Mouse (Mus musculus) midbrain, embryonic 16.5 days (tissue): ENCODE results near the gene Gm43518. TPM values are rescaled to one million over a fixed set of nuclear protein-coding genes. Genes with fewer than 3 reads are reported as not detected.

Source experiments
- ATAC-seq: fragments of 200-750 bp; cut with Nextera tagmentation; 2 replicates; pipeline ENCODE4 v1.8.0; 2017; ENCODE audit warnings: moderate TSS enrichment
- H3K27ac ChIP-seq: fragments of 300-500 bp; sonication (generic); 2 replicates; pipeline ENCODE4 v1.5.1; 2014; ENCODE audit warnings: mild to moderate bottlenecking, low read length, mixed read lengths
- H3K27me3 ChIP-seq: fragments of 300-500 bp; sonication (generic); 2 replicates; pipeline ENCODE4 v1.6.1; 2014; ENCODE audit warnings: low read depth, low read length, mixed read lengths; ENCODE audit not compliant: control insufficient read depth, insufficient read depth
- H3K36me3 ChIP-seq: fragments of 300-500 bp; sonication (generic); 2 replicates; pipeline ENCODE4 v1.6.1; 2014; ENCODE audit warnings: mild to moderate bottlenecking, low read length, moderate library complexity, mixed read lengths; ENCODE audit not compliant: control insufficient read depth, insufficient read depth
- H3K4me1 ChIP-seq: fragments of 300-500 bp; sonication (generic); 2 replicates; pipeline ENCODE4 v1.6.1; 2014; ENCODE audit warnings: mild to moderate bottlenecking, low read length, mixed read lengths; ENCODE audit not compliant: control insufficient read depth, insufficient read depth
- H3K4me2 ChIP-seq: fragments of 300-500 bp; sonication (generic); 2 replicates; pipeline ENCODE4 v1.6.1; 2014; ENCODE audit warnings: mild to moderate bottlenecking, low read length, mixed read lengths
- H3K4me3 ChIP-seq: fragments of 300-500 bp; sonication (generic); 2 replicates; pipeline ENCODE4 v1.5.1; 2014; ENCODE audit warnings: low read depth, mild to moderate bottlenecking, low read length, moderate library complexity, mixed read lengths
- H3K9ac ChIP-seq: fragments of 300-500 bp; sonication (generic); 2 replicates; pipeline ENCODE4 v1.6.1; 2014; ENCODE audit warnings: low read depth, low read length, mixed read lengths
- H3K9me3 ChIP-seq: fragments of 300-500 bp; sonication (generic); replicated peaks from 2 replicates; pipeline ENCODE4 v1.6.1; 2014; ENCODE audit warnings: mild to moderate bottlenecking, low read length, mixed read lengths; ENCODE audit not compliant: control insufficient read depth, poor library complexity, severe bottlenecking
- WGBS: fragments of 180-500 bp; shearing (Covaris S2); extraction: QIAGEN DNeasy Blood & Tissue Kit; methylation state at CpG from one replicate; pipeline ENCODE4 v1.1.7; 2014; 5-methylcytosine and 5-hydroxymethylcytosine counted together
- polyA plus RNA-seq: library from polyadenylated mRNA; unstranded; fragments of >200 nt; fragmentation: Nextera tagmentation; extraction: Ambion mirVana; gene quantifications from 2 replicates; pipeline ENCODE4 v1.2.1, GENCODE M21; 2015

Gm43518 gene
- polyA plus RNA-seq, 1 experiment from 2014 or later: 3.6 TPM

DNA sequence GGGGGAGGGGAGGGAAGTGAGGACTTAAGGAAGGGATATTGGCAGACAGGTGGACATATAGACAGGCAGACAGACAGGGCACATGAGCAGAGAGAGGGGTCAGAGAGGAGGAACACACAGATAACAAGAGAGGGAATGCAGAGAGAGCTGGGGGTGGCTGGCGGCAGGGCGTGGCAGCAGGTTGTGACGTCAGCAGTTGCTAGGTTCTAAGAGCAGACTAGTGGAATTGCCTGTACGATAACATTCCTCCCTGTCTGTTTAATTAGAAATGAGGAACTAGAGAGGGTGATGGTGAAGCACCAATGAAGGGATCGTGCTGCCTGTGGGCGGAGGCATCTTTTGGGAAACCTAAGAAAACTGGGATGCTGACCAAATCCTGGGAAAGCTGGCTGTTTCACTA is 35.5 kb upstream of the Gm43518 start:
- no peak overlapping the region for H3K9ac ChIP-seq
- no peak overlapping the region for H3K27ac ChIP-seq
- H3K4me1 ChIP-seq: no peaks in the 10 kb centered on the region
- no peak for ATAC-seq
- H3K4me3 ChIP-seq: no peak overlapping the region
- no peaks in the 10 kb centered on the region for H3K36me3 ChIP-seq
- no peaks in the 10 kb centered on the region for H3K9me3 ChIP-seq
- H3K4me2 ChIP-seq: peak overlapping the region; percentile 17; the same call in 1 of the 2 replicates
- no peaks in the 10 kb centered on the region for H3K27me3 ChIP-seq
- 55% methylated on average over 6 of the region's 6 CpGs for WGBS

GRCm38 (mm10) chr5:123893520-123893919 is 33.7 kb upstream of the Gm43518 start:
- no peak for ATAC-seq
- Histone ChIP-seq H3K27ac (no peak overlapping the region), H3K9ac (no peak overlapping the region), H3K4me3 (no peak overlapping the region), H3K36me3 (no peaks in the 10 kb centered on the region), H3K27me3 (no peaks in the 10 kb centered on the region), H3K9me3 (no peaks in the 10 kb centered on the region), H3K4me2 (no peak overlapping the region), H3K4me1 (no peaks in the 10 kb centered on the region)
- 90% methylated on average over 5 of the region's 5 CpGs for WGBS

- WGBS: 84% methylated on average over 11 of the region's 11 CpGs
These were observed 30.8 kb upstream of the Gm43518 start for GRCm38 (mm10) chr5:123896395-123896794.

GRCm38 (mm10) chr5:123897352-123897751 is 29.9 kb upstream of the Gm43518 start:
- 87% methylated on average over 13 of the region's 13 CpGs for WGBS
- no peak overlapping the region for H3K27ac ChIP-seq
- no peak overlapping the region for H3K4me2 ChIP-seq
- ATAC-seq: no peak
- H3K4me3 ChIP-seq: no peak overlapping the region
- H3K9me3 ChIP-seq: no peaks in the 10 kb centered on the region
- no peak overlapping the region for H3K9ac ChIP-seq
- H3K36me3 ChIP-seq: no peaks in the 10 kb centered on the region
- H3K27me3 ChIP-seq: no peaks in the 10 kb centered on the region
- no peaks in the 10 kb centered on the region for H3K4me1 ChIP-seq

More at GRCm38 (mm10) chr5:123896395-123896794, 30.8 kb upstream of the Gm43518 start:
- Histone ChIP-seq H3K27ac (no peak overlapping the region), H3K4me2 (no peak overlapping the region), H3K4me3 (no peak overlapping the region), H3K9me3 (no peaks in the 10 kb centered on the region), H3K36me3 (no peaks in the 10 kb centered on the region), H3K9ac (no peak overlapping the region), H3K27me3 (no peaks in the 10 kb centered on the region), H3K4me1 (no peaks in the 10 kb centered on the region)
- no peak for ATAC-seq

DNA sequence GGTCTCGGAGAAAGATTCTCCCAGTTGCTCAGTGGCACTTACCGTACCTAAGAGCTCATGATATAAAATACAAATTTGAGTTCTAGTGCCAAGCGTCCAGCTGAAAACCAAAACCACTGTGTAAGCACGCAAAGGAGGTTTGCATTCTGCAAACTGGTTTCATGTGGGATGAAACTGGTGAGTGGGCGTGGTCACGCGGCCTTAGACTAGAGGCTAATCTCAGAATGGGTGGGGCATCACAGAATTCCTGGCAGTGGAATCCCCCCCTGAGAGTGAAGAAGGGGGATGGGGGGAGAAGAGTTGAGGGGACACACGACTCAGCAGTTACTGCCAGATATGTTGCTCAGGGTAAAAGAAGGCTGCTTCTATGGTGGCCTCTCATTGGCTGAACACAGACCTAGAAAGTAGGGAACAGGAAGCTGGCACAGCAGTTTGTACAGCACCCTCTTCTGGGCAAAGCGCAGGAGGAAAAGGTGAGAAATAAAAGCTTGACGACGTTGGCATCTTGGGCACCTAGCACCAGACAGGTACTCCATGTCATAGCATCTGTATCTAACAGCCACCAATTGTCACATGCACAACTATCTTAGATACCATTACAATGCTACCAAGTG is 23.1 kb upstream of the Gm43518 start:
- 78% methylated on average over 11 of the region's 11 CpGs for WGBS
- ATAC-seq: no peak
- no peaks in the 10 kb centered on the region; the same call in 1 of the 2 replicates for H3K36me3 ChIP-seq
- no peak overlapping the region for H3K9ac ChIP-seq
- peaks cover 16% of the 10 kb centered on the region for H3K4me1 ChIP-seq
- no peak overlapping the region for H3K27ac ChIP-seq
- no peak overlapping the region for H3K4me3 ChIP-seq
- no peaks in the 10 kb centered on the region for H3K27me3 ChIP-seq
- H3K9me3 ChIP-seq: no peaks in the 10 kb centered on the region
- no peak overlapping the region for H3K4me2 ChIP-seq

DNA sequence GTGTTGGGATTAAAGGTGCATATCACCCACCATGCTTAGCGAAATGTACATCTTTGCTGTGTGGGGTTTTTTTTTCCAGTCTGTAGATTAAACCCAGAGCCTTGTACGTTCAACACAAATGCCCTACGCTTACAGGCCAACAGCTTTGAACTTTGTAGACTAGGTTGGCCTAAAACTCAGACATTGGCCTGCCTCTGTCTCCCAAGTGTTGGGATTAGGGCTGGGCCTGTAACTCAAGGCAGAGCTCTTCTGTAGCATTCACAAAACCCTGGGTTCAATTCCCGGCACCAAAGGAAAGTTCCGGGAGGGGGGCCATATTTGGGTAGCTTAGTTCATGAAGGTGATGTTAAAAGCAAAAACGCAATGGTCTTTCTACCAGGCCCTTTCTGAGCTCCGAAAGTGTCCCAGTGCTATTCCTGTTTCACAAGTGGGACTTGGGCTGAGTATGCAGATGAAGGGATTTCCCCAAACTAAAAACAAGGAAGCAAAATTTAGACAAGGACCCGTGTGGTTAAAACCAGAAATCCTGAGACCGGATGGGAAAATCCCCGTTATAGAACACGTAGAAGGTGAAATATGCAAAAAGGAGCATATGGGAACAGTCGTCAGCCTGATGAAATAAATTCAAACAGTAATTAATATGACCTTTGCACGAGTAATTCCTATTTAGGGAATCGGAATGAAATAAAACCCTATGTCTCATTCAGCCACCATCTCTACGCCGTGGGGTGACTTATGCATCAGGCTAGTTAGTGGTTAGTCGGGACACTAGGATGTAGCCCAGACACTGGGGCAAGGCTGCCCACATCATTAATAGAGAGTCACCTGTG is 20.9 kb upstream of the Gm43518 start:
- WGBS: 74% methylated on average over 17 of the region's 17 CpGs
- peak overlapping the region; percentile 65 for H3K9ac ChIP-seq
- H3K4me2 ChIP-seq: peak overlapping the region; percentile 56
- H3K27ac ChIP-seq: peak overlapping the region; percentile 60; the same call in 1 of the 2 replicates
- no peaks in the 10 kb centered on the region for H3K9me3 ChIP-seq
- H3K27me3 ChIP-seq: no peaks in the 10 kb centered on the region
- peaks cover 18% of the 10 kb centered on the region for H3K4me1 ChIP-seq
- ATAC-seq: no peak
- peaks cover 8% of the 10 kb centered on the region for H3K36me3 ChIP-seq
- H3K4me3 ChIP-seq: peak overlapping the region; percentile 92

GRCm38 (mm10) chr5:123906976-123907630 is 20.1 kb upstream of the Gm43518 start, which contains the start of gene Denr:
Gene Denr (plus strand): TSS chr5:123907175.
- under 1% methylated on average over 55 of the region's 61 CpGs for WGBS
- ATAC-seq: peak; percentile 94

GRCm38 (mm10) chr5:123907631-123907977 is 19.6 kb upstream of the Gm43518 start:
- Histone ChIP-seq H3K36me3 (peaks cover 8% of the 10 kb centered on the region), H3K9me3 (no peaks in the 10 kb centered on the region), H3K27me3 (no peaks in the 10 kb centered on the region), H3K4me3 (peak overlapping the region; percentile 92), H3K4me2 (peak overlapping the region; percentile 75), H3K27ac (peak overlapping the region; percentile 84), H3K4me1 (peaks cover 22% of the 10 kb centered on the region), H3K9ac (peak overlapping the region; percentile 98)
- WGBS: 6% methylated on average over 10 of the region's 10 CpGs
- peak; percentile 27; the same call in 1 of the 2 replicates for ATAC-seq

More at GRCm38 (mm10) chr5:123906976-123907630, 20.1 kb upstream of the Gm43518 start, which contains the start of gene Denr:
- H3K4me2 ChIP-seq: peak within 1 kb of the TSS; percentile 75
- peak within 1 kb of the TSS; percentile 98 for H3K9ac ChIP-seq
- no peaks in the 10 kb centered on the region for H3K27me3 ChIP-seq
- H3K27ac ChIP-seq: peak within 1 kb of the TSS; percentile 84
- peak within 1 kb of the TSS; percentile 92 for H3K4me3 ChIP-seq
- H3K9me3 ChIP-seq: no peaks in the 10 kb centered on the region
- peaks cover 18% of the 10 kb centered on the region for H3K4me1 ChIP-seq
- peaks cover 8% of the 10 kb centered on the region for H3K36me3 ChIP-seq
